Mouse (Mus musculus): ENCODE data around the gene Fndc4. TPM values are rescaled to one million over a fixed set of nuclear protein-coding genes. Genes with fewer than 3 reads are reported as not detected.
A peak's percentile ranks its signal among the peaks of the same experiment; 100 is the strongest.

The Fndc4 gene
- polyA plus RNA-seq, 1 experiment from 2014 or later = 22.3 TPM

- Histone ChIP-seq H3K36me3 (ENCODE audit: control insufficient read depth, insufficient read depth, low read length) (peaks cover 10% of the 10 kb centered on the region), H3K4me1 (ENCODE audit: control insufficient read depth, insufficient read depth, low read length) (peaks cover 6% of the 10 kb centered on the region; the same call in 1 of the 2 replicates), H3K27ac (ENCODE audit: low read depth, low read length) (no peak overlapping the region), H3K4me2 (no peak overlapping the region), H3K9ac (ENCODE audit: low read depth, low read length) (no peak overlapping the region), H3K9me3 (replicated peaks; ENCODE audit: control insufficient read depth, low read length) (no peaks in the 10 kb centered on the region), H3K27me3 (ENCODE audit: control insufficient read depth, insufficient read depth, low read length) (no peaks in the 10 kb centered on the region), H3K4me3 (ENCODE audit: low read depth, low read length) (no peak overlapping the region)
- 74% methylated on average over 4 of the region's 4 CpGs for WGBS (ENCODE audit: insufficient replicate concordance)
- ATAC-seq (replicated peaks; ENCODE audit: insufficient number of reproducible peaks, low FRiP score, low TSS enrichment) = no peak
These were observed 7.7 kb downstream of the Fndc4 start for GRCm38 (mm10) chr5:31288225-31288624.

GRCm38 (mm10) chr5:31279245-31279988 lies 16.5 kb downstream of the Fndc4 start:
- Histone ChIP-seq H3K4me3 (ENCODE audit: low read depth, low read length) (no peak overlapping the region), H3K27ac (ENCODE audit: low read depth, low read length) (no peak overlapping the region), H3K36me3 (ENCODE audit: control insufficient read depth, insufficient read depth, low read length) (peaks cover 28% of the 10 kb centered on the region), H3K4me1 (ENCODE audit: control insufficient read depth, insufficient read depth, low read length) (no peaks in the 10 kb centered on the region), H3K9me3 (replicated peaks; ENCODE audit: control insufficient read depth, low read length) (no peaks in the 10 kb centered on the region), H3K9ac (ENCODE audit: low read depth, low read length) (no peak overlapping the region), H3K27me3 (ENCODE audit: control insufficient read depth, insufficient read depth, low read length) (no peaks in the 10 kb centered on the region), H3K4me2 (no peak overlapping the region)
- no peak for ATAC-seq (replicated peaks; ENCODE audit: insufficient number of reproducible peaks, low FRiP score, low TSS enrichment)
- 80% methylated on average over 20 of the region's 20 CpGs for whole genome bisulfite sequencing (ENCODE audit: insufficient replicate concordance)

GRCm38 (mm10) chr5:31273018-31273417 lies 22.9 kb downstream of the Fndc4 start:
- H3K36me3 ChIP-seq (ENCODE audit: control insufficient read depth, insufficient read depth, low read length) = peaks cover 19% of the 10 kb centered on the region
- no peak overlapping the region for H3K4me3 ChIP-seq (ENCODE audit: low read depth, low read length)
- no peak overlapping the region for H3K9ac ChIP-seq (ENCODE audit: low read depth, low read length)
- 83% methylated on average over 6 of the region's 6 CpGs for WGBS (ENCODE audit: insufficient replicate concordance)
- no peaks in the 10 kb centered on the region for H3K4me1 ChIP-seq (ENCODE audit: control insufficient read depth, insufficient read depth, low read length)
- H3K27ac ChIP-seq (ENCODE audit: low read depth, low read length) = no peak overlapping the region
- H3K4me2 ChIP-seq = no peak overlapping the region
- no peaks in the 10 kb centered on the region for H3K27me3 ChIP-seq (ENCODE audit: control insufficient read depth, insufficient read depth, low read length)
- ATAC-seq (replicated peaks; ENCODE audit: insufficient number of reproducible peaks, low FRiP score, low TSS enrichment) = no peak
- H3K9me3 ChIP-seq (replicated peaks; ENCODE audit: control insufficient read depth, low read length) = no peaks in the 10 kb centered on the region

GRCm38 (mm10) chr5:31267686-31268085 lies 28.2 kb downstream of the Fndc4 start:
- WGBS (ENCODE audit: insufficient replicate concordance) = 79% methylated on average over 6 of the region's 6 CpGs
- no peaks in the 10 kb centered on the region for H3K27me3 ChIP-seq (ENCODE audit: control insufficient read depth, insufficient read depth, low read length)
- H3K27ac ChIP-seq (ENCODE audit: low read depth, low read length) = no peak overlapping the region
- ATAC-seq (replicated peaks; ENCODE audit: insufficient number of reproducible peaks, low FRiP score, low TSS enrichment) = no peak
- no peak overlapping the region for H3K4me2 ChIP-seq
- H3K36me3 ChIP-seq (ENCODE audit: control insufficient read depth, insufficient read depth, low read length) = peaks cover 16% of the 10 kb centered on the region
- no peak overlapping the region for H3K9ac ChIP-seq (ENCODE audit: low read depth, low read length)
- H3K9me3 ChIP-seq (replicated peaks; ENCODE audit: control insufficient read depth, low read length) = no peaks in the 10 kb centered on the region
- H3K4me3 ChIP-seq (ENCODE audit: low read depth, low read length) = no peak overlapping the region
- no peaks in the 10 kb centered on the region for H3K4me1 ChIP-seq (ENCODE audit: control insufficient read depth, insufficient read depth, low read length)

GRCm38 (mm10) chr5:31266101-31266500 lies 29.8 kb downstream of the Fndc4 start:
- H3K4me3 ChIP-seq (ENCODE audit: low read depth, low read length) = no peak overlapping the region
- H3K27ac ChIP-seq (ENCODE audit: low read depth, low read length) = no peak overlapping the region
- no peak for ATAC-seq (replicated peaks; ENCODE audit: insufficient number of reproducible peaks, low FRiP score, low TSS enrichment)
- H3K9ac ChIP-seq (ENCODE audit: low read depth, low read length) = no peak overlapping the region
- 86% methylated on average over 7 of the region's 7 CpGs for WGBS (ENCODE audit: insufficient replicate concordance)
- peaks cover 13% of the 10 kb centered on the region for H3K36me3 ChIP-seq (ENCODE audit: control insufficient read depth, insufficient read depth, low read length)
- no peaks in the 10 kb centered on the region for H3K27me3 ChIP-seq (ENCODE audit: control insufficient read depth, insufficient read depth, low read length)
- no peaks in the 10 kb centered on the region for H3K4me1 ChIP-seq (ENCODE audit: control insufficient read depth, insufficient read depth, low read length)
- H3K4me2 ChIP-seq = no peak overlapping the region
- no peaks in the 10 kb centered on the region for H3K9me3 ChIP-seq (replicated peaks; ENCODE audit: control insufficient read depth, low read length)

- no peak for ATAC-seq (replicated peaks; ENCODE audit: insufficient number of reproducible peaks, low FRiP score, low TSS enrichment)
- H3K9me3 ChIP-seq (replicated peaks; ENCODE audit: control insufficient read depth, low read length) = no peaks in the 10 kb centered on the region
- no peak overlapping the region for H3K4me3 ChIP-seq (ENCODE audit: low read depth, low read length)
- H3K27me3 ChIP-seq (ENCODE audit: control insufficient read depth, insufficient read depth, low read length) = no peaks in the 10 kb centered on the region
- peaks cover 3% of the 10 kb centered on the region for H3K36me3 ChIP-seq (ENCODE audit: control insufficient read depth, insufficient read depth, low read length)
- H3K4me1 ChIP-seq (ENCODE audit: control insufficient read depth, insufficient read depth, low read length) = peaks cover 10% of the 10 kb centered on the region
- H3K9ac ChIP-seq (ENCODE audit: low read depth, low read length) = no peak overlapping the region
- no peak overlapping the region for H3K4me2 ChIP-seq
- 78% methylated on average over 11 of the region's 11 CpGs for WGBS (ENCODE audit: insufficient replicate concordance)
- H3K27ac ChIP-seq (ENCODE audit: low read depth, low read length) = no peak overlapping the region
These were observed 38.3 kb downstream of the Fndc4 start for GRCm38 (mm10) chr5:31257616-31258015.

GRCm38 (mm10) chr5:31255971-31256370 lies 39.9 kb downstream of the Fndc4 start:
- no peak overlapping the region for H3K4me2 ChIP-seq
- no peak overlapping the region for H3K9ac ChIP-seq (ENCODE audit: low read depth, low read length)
- no peaks in the 10 kb centered on the region for H3K27me3 ChIP-seq (ENCODE audit: control insufficient read depth, insufficient read depth, low read length)
- no peak overlapping the region for H3K27ac ChIP-seq (ENCODE audit: low read depth, low read length)
- H3K4me3 ChIP-seq (ENCODE audit: low read depth, low read length) = no peak overlapping the region
- ATAC-seq (replicated peaks; ENCODE audit: insufficient number of reproducible peaks, low FRiP score, low TSS enrichment) = no peak
- peaks cover 22% of the 10 kb centered on the region for H3K4me1 ChIP-seq (ENCODE audit: control insufficient read depth, insufficient read depth, low read length)
- no peaks in the 10 kb centered on the region for H3K9me3 ChIP-seq (replicated peaks; ENCODE audit: control insufficient read depth, low read length)
- WGBS (ENCODE audit: insufficient replicate concordance) = 83% methylated on average over 2 of the region's 2 CpGs
- peaks cover 8% of the 10 kb centered on the region for H3K36me3 ChIP-seq (ENCODE audit: control insufficient read depth, insufficient read depth, low read length)

GRCm38 (mm10) chr5:31255381-31255780 lies 40.5 kb downstream of the Fndc4 start:
- H3K9me3 ChIP-seq (replicated peaks; ENCODE audit: control insufficient read depth, low read length) = no peaks in the 10 kb centered on the region
- no peak overlapping the region for H3K9ac ChIP-seq (ENCODE audit: low read depth, low read length)
- H3K27me3 ChIP-seq (ENCODE audit: control insufficient read depth, insufficient read depth, low read length) = no peaks in the 10 kb centered on the region
- H3K4me1 ChIP-seq (ENCODE audit: control insufficient read depth, insufficient read depth, low read length) = peaks cover 23% of the 10 kb centered on the region
- H3K36me3 ChIP-seq (ENCODE audit: control insufficient read depth, insufficient read depth, low read length) = peaks cover 13% of the 10 kb centered on the region
- no peak overlapping the region for H3K4me2 ChIP-seq
- H3K4me3 ChIP-seq (ENCODE audit: low read depth, low read length) = no peak overlapping the region
- no peak for ATAC-seq (replicated peaks; ENCODE audit: insufficient number of reproducible peaks, low FRiP score, low TSS enrichment)
- 89% methylated on average over 2 of the region's 2 CpGs for WGBS (ENCODE audit: insufficient replicate concordance)
- no peak overlapping the region for H3K27ac ChIP-seq (ENCODE audit: low read depth, low read length)

- no peak for ATAC-seq (replicated peaks; ENCODE audit: insufficient number of reproducible peaks, low FRiP score, low TSS enrichment)
- Histone ChIP-seq H3K9me3 (replicated peaks; ENCODE audit: control insufficient read depth, low read length) (no peaks in the 10 kb centered on the region), H3K4me3 (ENCODE audit: low read depth, low read length) (no peak overlapping the region), H3K4me1 (ENCODE audit: control insufficient read depth, insufficient read depth, low read length) (peaks cover 23% of the 10 kb centered on the region), H3K27ac (ENCODE audit: low read depth, low read length) (peak overlapping the region; percentile 3; the same call in 1 of the 2 replicates), H3K27me3 (ENCODE audit: control insufficient read depth, insufficient read depth, low read length) (no peaks in the 10 kb centered on the region), H3K9ac (ENCODE audit: low read depth, low read length) (no peak overlapping the region), H3K36me3 (ENCODE audit: control insufficient read depth, insufficient read depth, low read length) (peaks cover 15% of the 10 kb centered on the region), H3K4me2 (no peak overlapping the region)
- 78% methylated on average over 8 of the region's 8 CpGs for WGBS (ENCODE audit: insufficient replicate concordance)
These were observed 41.0 kb downstream of the Fndc4 start for GRCm38 (mm10) chr5:31254901-31255300.

Data from heart, embryonic 11.5 days (tissue).